Mouse (Mus musculus): ENCODE results near the gene Nusap1. TPM values are rescaled to one million over a fixed set of nuclear protein-coding genes. Genes with fewer than 3 reads are reported as not detected.
"Not testable (repeated sequence)": the region's sequence is repeated elsewhere in the genome, so short reads cannot be mapped to it uniquely, and the experiment has no call there.

Gene Nusap1
- polyA plus RNA-seq, 1 experiment from 2014 or later: 79.7 TPM

DNA sequence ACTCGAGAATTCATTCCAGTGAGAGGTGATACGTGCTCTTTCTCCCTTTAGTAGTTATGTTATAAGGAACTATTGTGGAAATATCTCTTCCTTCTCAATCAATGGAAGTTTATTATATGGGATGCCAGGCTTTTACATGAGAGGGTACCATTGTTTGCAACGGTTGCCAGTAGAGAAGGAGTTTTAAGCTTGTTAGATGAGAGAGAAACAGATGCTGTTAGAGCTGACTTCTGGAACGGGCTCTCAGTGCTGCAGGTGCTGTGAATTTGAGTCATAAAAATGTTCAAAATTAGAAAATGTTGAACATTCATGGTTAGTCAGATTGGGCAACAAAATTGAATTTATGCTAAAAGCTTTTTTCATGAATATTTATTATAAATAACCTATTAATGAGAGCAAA, 17.1 kb upstream of the Nusap1 start:
- ATAC-seq (ENCODE audit: insufficient number of reproducible peaks, insufficient read depth, low FRiP score, low TSS enrichment, low read depth): no peak
- no peaks in the 10 kb centered on the region for H3K9me3 ChIP-seq
- H3K4me3 ChIP-seq: no peak overlapping the region
- no peaks in the 10 kb centered on the region for H3K27me3 ChIP-seq
- H3K27ac ChIP-seq: no peak overlapping the region
- 85% methylated on average over 4 of the region's 4 CpGs for WGBS
- H3K4me2 ChIP-seq: no peak overlapping the region
- H3K9ac ChIP-seq: no peak overlapping the region
- peaks cover 74% of the 10 kb centered on the region for H3K36me3 ChIP-seq
- H3K4me1 ChIP-seq: no peaks in the 10 kb centered on the region

DNA sequence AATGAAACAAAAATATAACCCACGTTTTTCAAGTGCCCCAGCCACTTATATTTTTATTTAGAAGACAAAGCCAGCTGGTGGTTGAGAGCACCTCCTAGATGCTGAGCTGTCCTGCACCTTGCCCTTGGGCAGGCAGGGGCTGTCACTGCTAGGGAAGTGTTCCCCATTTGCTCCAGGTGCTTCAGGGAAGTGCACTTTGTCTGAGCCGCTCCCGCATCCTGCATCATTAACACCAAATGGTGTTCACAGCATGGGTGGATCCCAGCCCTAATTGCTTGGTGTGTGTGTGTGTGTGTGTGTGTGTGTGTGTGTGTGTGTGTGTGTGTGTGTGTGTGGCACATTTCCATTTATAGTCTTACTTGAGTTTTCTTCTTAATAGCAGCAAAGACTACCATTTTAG, 16.5 kb upstream of the Nusap1 start:
- H3K36me3 ChIP-seq: peaks cover 75% of the 10 kb centered on the region
- 70% methylated on average over 3 of the region's 3 CpGs for WGBS
- not testable (repeated sequence) for H3K9ac ChIP-seq; H3K27ac ChIP-seq; H3K4me2 ChIP-seq; H3K4me3 ChIP-seq; H3K27me3 ChIP-seq; H3K9me3 ChIP-seq; H3K4me1 ChIP-seq; ATAC-seq (ENCODE audit: insufficient number of reproducible peaks, insufficient read depth, low FRiP score, low TSS enrichment, low read depth)

- H3K4me2 ChIP-seq: no peak overlapping the region
- no peak for ATAC-seq (ENCODE audit: insufficient number of reproducible peaks, insufficient read depth, low FRiP score, low TSS enrichment, low read depth)
- H3K4me1 ChIP-seq: no peaks in the 10 kb centered on the region
- H3K27ac ChIP-seq: no peak overlapping the region
- no peaks in the 10 kb centered on the region for H3K9me3 ChIP-seq
- H3K9ac ChIP-seq: no peak overlapping the region
- no peaks in the 10 kb centered on the region for H3K27me3 ChIP-seq
- H3K36me3 ChIP-seq: peaks cover 74% of the 10 kb centered on the region
- 73% methylated on average over 1 of the region's 1 CpGs for WGBS
- H3K4me3 ChIP-seq: no peak overlapping the region
Observed at GRCm38 (mm10) chr2:119602488-119602887, 15.6 kb upstream of the Nusap1 start.

- Histone ChIP-seq H3K4me2 (no peak overlapping the region), H3K27me3 (no peaks in the 10 kb centered on the region), H3K9ac (no peak overlapping the region), H3K36me3 (peaks cover 76% of the 10 kb centered on the region), H3K4me3 (no peak overlapping the region), H3K4me1 (no peaks in the 10 kb centered on the region), H3K27ac (no peak overlapping the region), H3K9me3 (no peaks in the 10 kb centered on the region)
- WGBS: 89% methylated on average over 2 of the region's 2 CpGs
- no peak for ATAC-seq (ENCODE audit: insufficient number of reproducible peaks, insufficient read depth, low FRiP score, low TSS enrichment, low read depth)
Observed at GRCm38 (mm10) chr2:119603909-119604308, 14.2 kb upstream of the Nusap1 start.

DNA sequence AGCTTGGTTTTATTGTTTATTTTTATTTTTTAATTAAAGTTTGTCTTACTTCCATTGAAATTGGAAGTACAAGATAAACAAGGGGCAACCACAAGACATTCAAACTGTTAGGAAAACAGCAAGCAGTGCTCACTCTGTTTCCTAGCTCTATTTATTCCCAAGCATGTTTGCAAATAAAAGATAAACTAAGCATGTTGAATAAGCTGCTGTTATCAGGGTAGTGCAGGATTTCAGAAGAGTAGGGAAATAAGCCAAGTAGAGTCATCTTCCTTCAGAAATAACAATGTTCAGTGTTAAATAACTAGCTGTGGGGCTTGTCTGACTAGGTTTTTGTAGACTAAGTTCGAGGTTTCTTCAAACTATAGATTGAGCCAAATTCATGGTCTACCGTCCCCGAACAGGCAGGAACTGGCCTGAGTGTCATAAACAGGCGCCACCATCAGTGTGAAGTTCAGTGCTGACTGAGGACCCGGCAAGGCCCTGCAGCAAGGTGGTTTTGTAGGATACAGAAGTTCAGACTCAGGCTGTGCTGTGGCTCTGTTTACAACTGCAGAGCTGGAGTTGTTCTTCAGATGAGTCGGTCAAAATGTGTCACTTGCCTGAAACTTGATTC, 12.6 kb upstream of the Nusap1 start:
- no peak overlapping the region for H3K4me2 ChIP-seq
- WGBS: 89% methylated on average over 6 of the region's 6 CpGs

GRCm38 (mm10) chr2:119607023-119607422, 11.1 kb upstream of the Nusap1 start:
- ATAC-seq (ENCODE audit: insufficient number of reproducible peaks, insufficient read depth, low FRiP score, low TSS enrichment, low read depth): no peak
- 93% methylated on average over 4 of the region's 4 CpGs for WGBS
- peaks cover 70% of the 10 kb centered on the region for H3K36me3 ChIP-seq

More for the DNA sequence above, 12.6 kb upstream of the Nusap1 start:
- ATAC-seq (ENCODE audit: insufficient number of reproducible peaks, insufficient read depth, low FRiP score, low TSS enrichment, low read depth): no peak
- Histone ChIP-seq H3K36me3 (peaks cover 70% of the 10 kb centered on the region), H3K9me3 (no peaks in the 10 kb centered on the region), H3K27me3 (no peaks in the 10 kb centered on the region), H3K9ac (no peak overlapping the region), H3K4me3 (no peak overlapping the region), H3K27ac (no peak overlapping the region), H3K4me1 (no peaks in the 10 kb centered on the region)

GRCm38 (mm10) chr2:119617841-119618198, 278 bp upstream of the Nusap1 start:
- no peaks in the 10 kb centered on the region for H3K27me3 ChIP-seq
- peak overlapping the region; percentile 74 for H3K4me2 ChIP-seq
- ATAC-seq (ENCODE audit: insufficient number of reproducible peaks, insufficient read depth, low FRiP score, low TSS enrichment, low read depth): no peak; the same call in 1 of the 2 replicates
- H3K36me3 ChIP-seq: 0 out of 2 replicates have a peak, but pooled peaks cover 2% of the 10 kb centered on the region
- WGBS: under 1% methylated on average over 13 of the region's 13 CpGs
- H3K27ac ChIP-seq: peak overlapping the region; percentile 72
- H3K4me1 ChIP-seq: peaks cover 29% of the 10 kb centered on the region
- peak overlapping the region; percentile 80 for H3K9ac ChIP-seq
- peak overlapping the region; percentile 74 for H3K4me3 ChIP-seq
- no peaks in the 10 kb centered on the region for H3K9me3 ChIP-seq

More at GRCm38 (mm10) chr2:119607023-119607422, 11.1 kb upstream of the Nusap1 start:
- Histone ChIP-seq H3K27ac (no peak overlapping the region), H3K4me2 (no peak overlapping the region), H3K9ac (no peak overlapping the region), H3K27me3 (no peaks in the 10 kb centered on the region), H3K4me1 (no peaks in the 10 kb centered on the region), H3K9me3 (no peaks in the 10 kb centered on the region), H3K4me3 (no peak overlapping the region)

DNA sequence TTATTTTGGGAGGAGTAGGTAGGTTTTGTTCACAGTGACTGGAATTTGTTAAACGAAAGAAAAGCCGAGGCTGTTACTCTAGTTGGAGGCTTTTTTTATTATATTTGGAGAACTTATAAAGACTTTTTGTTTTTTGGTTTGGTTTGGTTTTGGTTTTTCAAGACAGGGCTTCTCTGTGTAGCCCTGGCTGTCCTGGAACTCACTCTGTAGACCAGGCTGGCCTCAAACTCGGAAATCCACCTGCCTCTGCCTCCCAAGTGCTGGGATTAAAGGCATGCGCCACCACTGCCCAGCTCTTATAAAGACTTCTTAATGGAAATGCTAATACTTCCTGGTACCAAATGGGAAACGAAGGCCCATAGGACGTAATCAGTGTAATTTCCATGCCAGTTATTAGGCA, 904 bp downstream of the Nusap1 start:
- peak overlapping the region; percentile 74 for H3K4me3 ChIP-seq
- H3K9ac ChIP-seq: peak overlapping the region; percentile 68
- peaks cover 10% of the 10 kb centered on the region for H3K36me3 ChIP-seq
- WGBS: 15% methylated on average over 6 of the region's 6 CpGs
- H3K27ac ChIP-seq: peak overlapping the region; percentile 72
- peak overlapping the region; percentile 72 for H3K4me2 ChIP-seq
- ATAC-seq (ENCODE audit: insufficient number of reproducible peaks, insufficient read depth, low FRiP score, low TSS enrichment, low read depth); H3K9me3 ChIP-seq; H3K27me3 ChIP-seq: not testable (repeated sequence)
- H3K4me1 ChIP-seq: peaks cover 29% of the 10 kb centered on the region

- peak overlapping the region; percentile 33; the same call in 1 of the 2 replicates for H3K9ac ChIP-seq
- H3K4me1 ChIP-seq: peaks cover 29% of the 10 kb centered on the region
- WGBS: 96% methylated on average over 2 of the region's 2 CpGs
- H3K9me3 ChIP-seq: no peaks in the 10 kb centered on the region
- H3K27me3 ChIP-seq: no peaks in the 10 kb centered on the region
- H3K36me3 ChIP-seq: peaks cover 30% of the 10 kb centered on the region
- H3K4me2 ChIP-seq: peak overlapping the region; percentile 26; the same call in 1 of the 2 replicates
- ATAC-seq (ENCODE audit: insufficient number of reproducible peaks, insufficient read depth, low FRiP score, low TSS enrichment, low read depth): no peak
- H3K27ac ChIP-seq: no peak overlapping the region
- H3K4me3 ChIP-seq: peak overlapping the region; percentile 1; the same call in 1 of the 2 replicates
Observed at GRCm38 (mm10) chr2:119621302-119621701, 3.2 kb downstream of the Nusap1 start.

DNA sequence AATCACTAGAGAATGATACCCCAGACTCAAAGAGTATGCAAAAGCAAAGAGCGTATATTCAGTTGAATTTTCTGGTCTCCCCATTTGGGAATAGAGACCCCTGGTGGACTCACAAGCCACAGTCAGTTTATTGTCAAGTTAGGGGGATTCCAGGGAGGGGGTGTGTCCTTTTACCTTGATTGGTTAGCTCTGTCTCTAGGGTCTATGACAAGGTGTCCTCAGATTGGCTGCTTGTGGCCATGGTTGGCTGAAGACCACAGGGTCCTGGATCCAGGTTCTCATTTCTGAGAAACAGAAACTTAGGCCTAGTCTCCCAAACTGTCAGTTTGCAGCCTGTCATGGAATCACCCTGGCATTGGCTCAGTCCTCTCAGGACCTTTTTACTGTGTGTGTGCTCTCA, 18.7 kb downstream of the Nusap1 start:
- no peak overlapping the region for H3K4me2 ChIP-seq
- no peak overlapping the region for H3K4me3 ChIP-seq
- no peak overlapping the region for H3K27ac ChIP-seq
- ATAC-seq (ENCODE audit: insufficient number of reproducible peaks, insufficient read depth, low FRiP score, low TSS enrichment, low read depth): no peak
- no peaks in the 10 kb centered on the region for H3K4me1 ChIP-seq
- H3K36me3 ChIP-seq: peaks cover 91% of the 10 kb centered on the region
- no peak overlapping the region for H3K9ac ChIP-seq
- H3K27me3 ChIP-seq: no peaks in the 10 kb centered on the region
- 89% methylated on average over 1 of the region's 1 CpGs for WGBS
- no peaks in the 10 kb centered on the region for H3K9me3 ChIP-seq

DNA sequence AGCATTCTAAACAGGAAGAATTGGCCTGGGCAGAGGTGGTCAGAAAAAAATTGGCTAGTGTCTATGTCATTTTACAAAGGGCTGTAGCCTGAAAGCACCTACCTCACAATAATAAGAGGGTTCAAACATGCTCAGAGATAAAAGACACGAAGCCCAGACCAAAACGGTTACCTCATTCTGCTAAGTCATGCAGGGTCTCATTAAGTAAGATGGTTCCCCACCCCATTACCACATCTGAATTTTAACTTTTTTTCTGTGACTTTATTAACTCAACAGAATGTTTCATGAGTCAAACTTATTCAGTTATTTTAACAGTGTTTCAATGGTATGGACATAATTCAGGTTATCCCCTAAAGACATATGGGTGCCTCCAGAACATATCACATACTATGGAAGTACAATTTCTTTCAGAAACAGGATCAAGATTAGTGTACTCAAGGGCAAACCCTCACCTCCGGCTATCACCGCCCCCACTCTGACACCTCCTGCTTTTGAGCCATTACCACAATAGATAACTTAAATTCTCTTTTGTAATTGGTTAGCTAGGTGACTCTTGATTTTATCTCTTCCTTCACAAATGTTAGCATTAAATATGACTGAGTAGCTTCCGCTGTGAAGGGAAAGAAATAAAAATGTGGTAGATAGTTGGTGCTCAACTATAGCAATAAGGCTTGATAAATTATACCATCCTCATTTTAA, 23.3 kb downstream of the Nusap1 start:
- no peak for ATAC-seq (ENCODE audit: insufficient number of reproducible peaks, insufficient read depth, low FRiP score, low TSS enrichment, low read depth)
- Histone ChIP-seq H3K4me2 (no peak overlapping the region), H3K9ac (no peak overlapping the region), H3K9me3 (no peaks in the 10 kb centered on the region), H3K27ac (no peak overlapping the region), H3K27me3 (no peaks in the 10 kb centered on the region), H3K4me3 (no peak overlapping the region), H3K4me1 (no peaks in the 10 kb centered on the region), H3K36me3 (peaks cover 83% of the 10 kb centered on the region)
- 95% methylated on average over 5 of the region's 5 CpGs for WGBS

DNA sequence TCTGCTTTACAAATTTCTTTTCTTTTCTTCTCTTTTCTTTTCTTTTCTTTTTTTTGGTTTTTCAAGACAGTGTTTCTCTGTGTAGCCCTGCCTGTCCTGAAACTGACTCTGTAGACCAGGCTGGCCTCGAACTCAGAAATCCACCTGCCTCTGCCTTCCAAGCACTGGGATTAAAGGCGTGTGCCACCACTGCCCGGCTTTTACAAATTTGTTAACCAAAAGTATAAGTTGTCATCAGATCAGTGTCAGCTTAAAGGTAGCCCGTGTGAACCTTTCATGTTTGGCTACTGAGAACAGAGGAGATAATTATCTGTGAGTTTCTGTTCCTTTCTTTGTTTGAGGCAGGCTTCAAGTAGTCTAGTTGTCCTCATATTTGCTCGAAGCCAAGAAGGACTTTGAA, 26.2 kb downstream of the Nusap1 start:
- Histone ChIP-seq H3K9ac (no peak overlapping the region), H3K36me3 (peaks cover 84% of the 10 kb centered on the region), H3K4me2 (no peak overlapping the region), H3K27me3 (no peaks in the 10 kb centered on the region), H3K4me3 (no peak overlapping the region), H3K9me3 (no peaks in the 10 kb centered on the region), H3K27ac (no peak overlapping the region), H3K4me1 (no peaks in the 10 kb centered on the region)
- ATAC-seq (ENCODE audit: insufficient number of reproducible peaks, insufficient read depth, low FRiP score, low TSS enrichment, low read depth): no peak
- 92% methylated on average over 5 of the region's 5 CpGs for WGBS

Measured in embryonic facial prominence, embryonic 13.5 days (tissue).